Mouse (Mus musculus) cortical plate, adult 2 months (tissue): ENCODE measurements around the gene Bcor.

ENCODE experiments used
- CTCF ChIP-seq: fragments of 200-500 bp; IDR thresholded peaks from 2 replicates; pipeline ENCODE4 v1.5.1; 2011; ENCODE audit warnings: mild to moderate bottlenecking, control low read depth, low read length; ENCODE audit not compliant: insufficient read depth; ENCODE audit errors: extremely low read depth
- POLR2A ChIP-seq: fragments of 200-500 bp; IDR thresholded peaks from 2 replicates; pipeline ENCODE4 v1.6.1; 2011; ENCODE audit warnings: mild to moderate bottlenecking, low read length, control low read depth; ENCODE audit not compliant: insufficient read depth; ENCODE audit errors: extremely low read depth

GRCm38 (mm10) chrX:12053315-12053914 lies 106.7 kb downstream of the Bcor start:
- no peak for TF ChIP-seq CTCF
- no peak for TF ChIP-seq POLR2A
